Mouse (Mus musculus) hindbrain, embryonic 16.5 days (tissue): ENCODE results near the gene Slc22a3. TPM values are rescaled to one million over a fixed set of nuclear protein-coding genes. Genes with fewer than 3 reads are reported as not detected.

Source experiments
- ATAC-seq: fragments of 200-750 bp; cut with Nextera tagmentation; 2 replicates; pipeline ENCODE4 v1.8.0; 2017; ENCODE audit warnings: moderate TSS enrichment, moderate library complexity
- H3K27ac ChIP-seq: fragments of 300-500 bp; sonication (generic); 2 replicates; pipeline ENCODE4 v1.5.1; 2014; ENCODE audit warnings: low read depth, mild to moderate bottlenecking, control low read depth, low read length, moderate library complexity
- H3K27me3 ChIP-seq: fragments of 300-500 bp; sonication (generic); replicated peaks from 2 replicates; pipeline ENCODE4 v1.6.1; 2014; ENCODE audit warnings: low read length; ENCODE audit not compliant: control insufficient read depth, insufficient read depth
- H3K36me3 ChIP-seq: fragments of 300-500 bp; sonication (generic); 2 replicates; pipeline ENCODE4 v1.6.1; 2014; ENCODE audit warnings: mild to moderate bottlenecking, low read length, moderate library complexity, mixed read lengths; ENCODE audit not compliant: control insufficient read depth, insufficient read depth
- H3K4me1 ChIP-seq: fragments of 300-500 bp; sonication (generic); 2 replicates; pipeline ENCODE4 v1.6.1; 2014; ENCODE audit warnings: low read depth, low read length; ENCODE audit not compliant: control insufficient read depth, insufficient read depth
- H3K4me2 ChIP-seq: fragments of 300-500 bp; sonication (generic); 2 replicates; pipeline ENCODE4 v1.6.1; 2014; ENCODE audit warnings: mild to moderate bottlenecking, low read length, control low read depth, moderate library complexity
- H3K4me3 ChIP-seq: fragments of 300-500 bp; sonication (generic); 2 replicates; pipeline ENCODE4 v1.5.1; 2014; ENCODE audit warnings: mild to moderate bottlenecking, low read length, control low read depth, moderate library complexity
- H3K9ac ChIP-seq: fragments of 300-500 bp; sonication (generic); 2 replicates; pipeline ENCODE4 v1.6.1; 2014; ENCODE audit warnings: low read depth, mild to moderate bottlenecking, control low read depth, low read length, moderate library complexity
- H3K9me3 ChIP-seq: fragments of 300-500 bp; sonication (generic); 2 replicates; pipeline ENCODE4 v1.6.1; 2014; ENCODE audit warnings: mild to moderate bottlenecking, low read length, moderate library complexity; ENCODE audit not compliant: control insufficient read depth
- WGBS: fragments of 180-500 bp; shearing (Covaris S2); extraction: QIAGEN DNeasy Blood & Tissue Kit; methylation state at CpG from one replicate; pipeline ENCODE4 v1.1.7; 2014; 5-methylcytosine and 5-hydroxymethylcytosine counted together
- polyA plus RNA-seq: library from polyadenylated mRNA; unstranded; fragments of >200 nt; fragmentation: Nextera tagmentation; extraction: Ambion mirVana; gene quantifications from 2 replicates; pipeline ENCODE4 v1.2.1, GENCODE M21; 2015

The Slc22a3 gene
- polyA plus RNA-seq, 1 experiment from 2014 or later = 2.9 TPM

GRCm38 (mm10) chr17:12453691-12454090 is 53.8 kb downstream of the Slc22a3 start:
- H3K9me3 ChIP-seq = no peaks in the 10 kb centered on the region
- no peak overlapping the region for H3K9ac ChIP-seq
- H3K36me3 ChIP-seq = no peaks in the 10 kb centered on the region
- H3K27ac ChIP-seq = no peak overlapping the region
- WGBS = 86% methylated on average over 6 of the region's 6 CpGs
- no peaks in the 10 kb centered on the region; the same call in 1 of the 2 replicates for H3K4me1 ChIP-seq
- no peak overlapping the region for H3K4me3 ChIP-seq
- no peak overlapping the region for H3K4me2 ChIP-seq
- H3K27me3 ChIP-seq = no peaks in the 10 kb centered on the region
- no peak for ATAC-seq

- Histone ChIP-seq H3K27me3 (no peaks in the 10 kb centered on the region), H3K4me1 (no peaks in the 10 kb centered on the region; the same call in 1 of the 2 replicates), H3K4me3 (no peak overlapping the region), H3K9me3 (no peaks in the 10 kb centered on the region), H3K9ac (no peak overlapping the region), H3K4me2 (no peak overlapping the region), H3K27ac (no peak overlapping the region), H3K36me3 (no peaks in the 10 kb centered on the region)
- no peak for ATAC-seq
- WGBS = 80% methylated on average over 11 of the region's 11 CpGs
Measured at GRCm38 (mm10) chr17:12452862-12453531, 54.5 kb downstream of the Slc22a3 start.

DNA sequence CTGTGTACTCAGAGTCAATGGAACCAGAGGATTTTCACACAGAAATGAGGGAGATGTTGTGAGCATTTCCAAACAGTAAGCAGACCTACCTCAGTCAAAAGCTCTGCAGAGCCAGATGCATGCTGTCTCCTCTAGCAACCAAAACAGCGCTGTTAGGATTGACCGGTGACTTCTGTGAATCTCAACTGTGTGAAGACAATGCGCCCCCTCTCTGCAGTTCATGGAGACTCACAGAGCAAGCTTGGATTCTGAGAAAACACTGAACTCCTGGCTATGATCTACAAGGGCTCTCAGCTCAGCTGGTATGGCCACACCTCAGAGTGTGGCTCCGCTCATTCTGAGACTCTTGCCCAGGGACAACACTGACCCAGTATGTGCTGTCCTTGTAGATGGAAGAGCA is 56.3 kb downstream of the Slc22a3 start:
- Histone ChIP-seq H3K4me3 (no peak overlapping the region), H3K9me3 (no peaks in the 10 kb centered on the region), H3K4me1 (no peaks in the 10 kb centered on the region; the same call in 1 of the 2 replicates), H3K36me3 (no peaks in the 10 kb centered on the region), H3K27ac (no peak overlapping the region), H3K4me2 (no peak overlapping the region), H3K27me3 (no peaks in the 10 kb centered on the region), H3K9ac (no peak overlapping the region)
- WGBS = 53% methylated on average over 4 of the region's 4 CpGs
- peak; percentile 34; the same call in 1 of the 2 replicates for ATAC-seq

DNA sequence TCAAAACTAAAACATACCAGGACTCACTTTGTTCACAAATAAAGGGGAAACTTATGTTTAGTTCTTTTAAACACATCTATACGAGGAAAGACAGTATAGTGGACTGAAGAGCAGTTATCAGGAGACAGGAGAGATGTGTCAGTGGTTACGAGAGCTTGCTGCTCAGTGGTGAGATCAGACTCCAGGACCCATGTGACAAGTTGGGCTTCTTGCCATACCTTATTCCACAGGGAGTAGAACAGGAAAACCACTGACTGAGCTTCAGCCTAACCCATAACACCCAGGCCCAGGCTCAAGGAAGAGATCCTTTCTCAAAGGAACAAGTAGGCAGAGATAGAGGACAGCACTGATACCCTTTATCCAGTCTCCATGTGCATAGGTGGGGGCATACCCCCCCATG is 62.9 kb downstream of the Slc22a3 start:
- Histone ChIP-seq H3K9me3 (no peaks in the 10 kb centered on the region), H3K4me3 (no peak overlapping the region), H3K27me3 (no peaks in the 10 kb centered on the region), H3K4me1 (no peaks in the 10 kb centered on the region), H3K9ac (no peak overlapping the region), H3K4me2 (no peak overlapping the region), H3K36me3 (no peaks in the 10 kb centered on the region), H3K27ac (no peak overlapping the region)
- no peak for ATAC-seq
- 74% methylated on average over 2 of the region's 2 CpGs for WGBS

- no peaks in the 10 kb centered on the region for H3K4me1 ChIP-seq
- no peak overlapping the region for H3K9ac ChIP-seq
- no peaks in the 10 kb centered on the region for H3K27me3 ChIP-seq
- no peak overlapping the region for H3K4me2 ChIP-seq
- H3K4me3 ChIP-seq = no peak overlapping the region
- H3K36me3 ChIP-seq = no peaks in the 10 kb centered on the region
- H3K9me3 ChIP-seq = no peaks in the 10 kb centered on the region
- H3K27ac ChIP-seq = no peak overlapping the region
- 88% methylated on average over 10 of the region's 10 CpGs for WGBS
- ATAC-seq = no peak
Measured at GRCm38 (mm10) chr17:12437771-12438170, 69.7 kb downstream of the Slc22a3 start.

DNA sequence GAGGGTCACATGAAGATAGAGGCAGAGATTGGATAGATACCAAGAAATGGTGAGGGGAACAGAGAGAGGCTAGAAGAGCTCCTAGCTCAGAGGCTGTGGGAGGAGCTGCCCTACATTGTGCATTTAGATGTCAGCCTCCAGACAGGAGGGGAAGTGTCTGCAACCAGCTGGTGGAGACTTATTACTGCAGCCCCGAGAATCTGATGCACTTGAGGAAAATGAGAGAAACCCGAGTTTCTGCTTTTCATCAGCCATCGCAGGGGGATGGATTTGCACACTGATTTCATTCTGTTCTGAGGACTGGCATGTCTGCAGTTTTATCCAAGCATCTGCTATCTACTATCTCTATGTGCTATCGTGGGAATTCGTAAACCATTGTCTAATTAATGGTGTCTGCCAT is 75.8 kb downstream of the Slc22a3 start:
- H3K27ac ChIP-seq = no peak overlapping the region
- no peak overlapping the region for H3K9ac ChIP-seq
- peaks cover 10% of the 10 kb centered on the region for H3K4me1 ChIP-seq
- H3K27me3 ChIP-seq = no peaks in the 10 kb centered on the region
- no peak overlapping the region for H3K4me3 ChIP-seq
- H3K36me3 ChIP-seq = no peaks in the 10 kb centered on the region
- 62% methylated on average over 5 of the region's 5 CpGs for WGBS
- ATAC-seq = peak; percentile 76; the same call in 1 of the 2 replicates
- no peaks in the 10 kb centered on the region for H3K9me3 ChIP-seq
- H3K4me2 ChIP-seq = no peak overlapping the region

DNA sequence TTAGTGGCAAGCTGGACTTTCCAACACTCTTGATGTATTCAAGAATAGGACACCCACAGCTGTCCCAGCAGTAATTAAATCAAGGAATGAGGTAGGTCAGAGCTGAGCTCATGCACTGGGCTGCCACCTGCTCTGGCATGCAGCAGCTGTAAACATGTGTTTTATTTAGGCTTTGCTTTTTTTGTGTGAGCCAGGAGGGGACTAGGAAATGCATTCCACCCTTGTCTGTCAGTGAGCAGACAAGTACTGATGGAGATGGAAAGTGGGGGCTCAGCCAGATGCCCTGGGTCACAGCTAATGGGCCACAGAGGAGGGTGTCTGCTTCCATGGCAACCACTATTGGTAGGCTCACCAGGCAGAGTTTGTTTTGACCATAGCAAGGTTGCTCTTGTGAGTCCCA is 79.1 kb downstream of the Slc22a3 start:
- Histone ChIP-seq H3K27ac (no peak overlapping the region), H3K4me2 (no peak overlapping the region), H3K4me3 (no peak overlapping the region), H3K27me3 (no peaks in the 10 kb centered on the region), H3K9ac (no peak overlapping the region), H3K4me1 (peaks cover 10% of the 10 kb centered on the region), H3K36me3 (no peaks in the 10 kb centered on the region), H3K9me3 (no peaks in the 10 kb centered on the region)
- peak; percentile 72; the same call in 1 of the 2 replicates for ATAC-seq

DNA sequence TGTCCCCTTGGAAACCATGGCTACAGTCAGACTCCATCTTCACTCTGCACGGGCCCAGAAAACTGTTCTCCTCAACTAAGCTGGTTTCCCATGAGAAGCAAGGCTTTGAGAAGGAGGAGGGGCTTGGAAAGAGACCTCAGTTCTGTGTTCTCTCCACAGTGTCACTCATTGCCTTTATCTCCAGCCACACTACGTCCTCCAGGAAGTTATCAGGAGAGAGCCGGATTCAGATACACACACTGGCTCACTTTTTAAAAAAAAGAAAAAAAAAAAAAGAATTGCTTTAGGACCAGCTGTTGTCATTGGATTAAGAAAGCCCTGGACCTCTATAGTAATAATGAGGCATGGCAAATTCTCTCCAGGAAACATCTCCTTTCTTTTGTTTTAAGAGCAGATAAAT is 80.3 kb downstream of the Slc22a3 start:
- WGBS = 34% methylated on average over 3 of the region's 3 CpGs
- no peak for ATAC-seq
- H3K36me3 ChIP-seq = no peaks in the 10 kb centered on the region

GRCm38 (mm10) chr17:12422143-12422542 is 85.4 kb downstream of the Slc22a3 start:
- H3K4me3 ChIP-seq = no peak overlapping the region
- H3K27me3 ChIP-seq = no peaks in the 10 kb centered on the region
- no peak overlapping the region for H3K9ac ChIP-seq
- WGBS = 81% methylated on average over 1 of the region's 1 CpGs
- no peak overlapping the region for H3K27ac ChIP-seq
- no peak for ATAC-seq
- H3K36me3 ChIP-seq = no peaks in the 10 kb centered on the region
- H3K4me2 ChIP-seq = no peak overlapping the region
- peaks cover 5% of the 10 kb centered on the region; the same call in 1 of the 2 replicates for H3K9me3 ChIP-seq
- H3K4me1 ChIP-seq = no peaks in the 10 kb centered on the region

More for the DNA sequence above, 80.3 kb downstream of the Slc22a3 start:
- no peak overlapping the region for H3K4me3 ChIP-seq
- no peaks in the 10 kb centered on the region for H3K27me3 ChIP-seq
- H3K4me2 ChIP-seq = no peak overlapping the region
- no peak overlapping the region for H3K9ac ChIP-seq
- H3K9me3 ChIP-seq = no peaks in the 10 kb centered on the region
- peaks cover 10% of the 10 kb centered on the region for H3K4me1 ChIP-seq
- H3K27ac ChIP-seq = no peak overlapping the region
